Mouse (Mus musculus) ZHBTc4 (cell line): ENCODE measurements at regions not wholly inside any gene's neighbourhood (a gene's known extent, or its start where the extent isn't known, plus 50 kb on each side); places are given as distances from the start of the nearest gene placed in this dataset.
A peak's percentile ranks its signal among the peaks of the same experiment; 100 is the strongest.

Experiments
- DNase-seq: peaks from one replicate; pipeline ENCODE4 v3.0.0-alpha.2; 2011; ENCODE audit warnings: low read depth, low spot score

DNA sequence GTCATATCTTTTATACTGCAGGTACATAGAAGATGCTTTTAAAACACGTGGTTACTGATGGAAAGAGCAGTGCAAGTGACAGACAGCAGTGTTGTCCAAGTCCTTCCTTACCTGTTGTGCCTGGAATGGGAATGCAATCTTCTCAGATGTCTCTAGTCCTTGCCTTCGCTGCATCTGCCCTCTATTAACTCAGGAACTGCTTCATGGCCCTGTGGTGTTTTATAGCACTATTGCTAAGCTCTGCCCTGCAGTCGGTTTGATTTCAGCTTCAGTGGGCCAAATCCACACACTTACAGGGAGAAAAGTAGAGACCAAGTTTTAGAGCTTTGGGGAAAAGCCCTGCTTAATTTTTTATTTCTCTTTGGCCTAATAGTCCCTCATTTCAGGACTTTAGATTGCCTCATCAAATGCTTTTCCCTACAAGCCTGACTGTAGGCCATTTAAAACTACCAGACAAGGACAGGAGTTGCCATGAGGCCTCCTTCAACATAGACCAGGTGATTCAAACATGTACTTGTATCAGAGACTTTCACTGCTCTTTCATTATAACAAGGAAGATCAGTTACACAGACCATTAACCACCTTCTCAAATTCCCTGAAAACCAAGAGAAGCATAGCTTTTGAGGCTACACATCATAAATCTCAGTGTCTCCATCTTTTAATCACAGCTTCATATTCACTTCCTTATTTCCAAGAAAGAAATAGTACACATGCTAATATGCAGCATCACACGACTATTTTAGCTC lies 358.7 kb downstream of the Dnajb9 start:
- no peak for DNase-seq

DNA sequence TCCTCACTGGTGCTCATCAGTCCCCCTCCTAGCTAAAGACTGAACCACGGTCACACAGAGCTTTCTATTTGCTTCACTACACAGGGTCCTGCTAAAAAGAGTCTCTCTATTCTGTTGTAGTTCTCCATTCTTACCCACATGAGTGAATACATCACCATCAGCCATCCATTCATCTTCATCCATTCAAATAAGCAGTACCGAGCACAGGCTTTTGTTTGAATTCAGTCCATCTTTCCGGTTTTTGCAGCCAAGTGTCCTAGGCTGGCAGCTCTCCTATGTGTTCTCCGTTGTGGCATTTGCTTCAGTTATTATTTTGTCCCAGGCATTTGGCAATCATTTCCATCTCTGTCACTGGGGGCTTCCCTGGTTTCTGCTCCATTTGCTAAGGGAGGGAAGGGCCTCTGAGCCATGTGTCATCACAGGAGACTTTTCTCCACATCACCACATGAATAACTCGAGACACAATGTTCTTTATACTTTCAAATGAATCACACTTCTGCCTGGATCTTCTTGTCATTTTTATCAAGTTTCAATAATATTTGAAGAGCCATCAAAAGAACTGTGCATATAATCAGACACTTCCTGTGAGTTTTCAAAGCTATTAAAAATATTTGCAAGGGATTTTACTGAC lies 366.1 kb downstream of the Dnajb9 start:
- no peak for DNase-seq

DNA sequence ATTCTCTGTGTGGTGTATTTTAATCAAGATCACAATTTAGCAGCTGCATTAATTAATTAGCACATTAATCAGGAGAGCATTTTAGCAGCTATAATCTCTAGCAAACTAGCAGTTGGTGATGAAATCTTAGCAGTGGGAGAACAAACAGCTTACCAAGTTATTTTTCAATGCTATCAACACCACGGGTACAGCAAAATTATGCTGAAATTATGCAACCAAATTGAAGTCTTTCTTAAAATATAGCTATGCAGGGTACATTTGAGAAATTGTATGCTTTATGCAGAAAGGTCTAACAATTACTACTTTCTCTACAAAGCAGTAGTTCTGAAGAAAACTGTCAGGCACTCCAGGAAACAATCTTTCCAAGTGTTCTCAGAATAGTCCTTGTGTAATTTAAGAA lies 378.1 kb downstream of the Dnajb9 start:
- no peak for DNase-seq

DNA sequence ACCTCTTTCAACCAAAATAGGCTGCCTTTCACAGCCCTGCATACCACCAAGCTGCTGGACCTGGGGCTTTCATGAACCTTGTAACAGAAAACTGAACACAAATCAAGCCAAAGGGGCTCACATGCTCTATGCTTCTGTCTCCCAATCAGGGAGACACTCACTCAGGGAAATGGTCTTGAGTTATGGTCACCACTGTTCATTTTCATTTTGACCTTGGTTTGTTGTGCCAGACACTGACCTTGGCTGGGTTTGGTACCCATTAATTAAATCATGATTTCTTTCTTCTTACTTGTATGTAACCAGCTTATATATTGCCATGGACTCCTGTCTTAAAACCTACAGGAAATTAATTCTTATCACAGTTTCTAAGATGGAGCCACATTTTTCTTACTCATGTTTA lies 381.5 kb downstream of the Dnajb9 start:
- no peak for DNase-seq

DNA sequence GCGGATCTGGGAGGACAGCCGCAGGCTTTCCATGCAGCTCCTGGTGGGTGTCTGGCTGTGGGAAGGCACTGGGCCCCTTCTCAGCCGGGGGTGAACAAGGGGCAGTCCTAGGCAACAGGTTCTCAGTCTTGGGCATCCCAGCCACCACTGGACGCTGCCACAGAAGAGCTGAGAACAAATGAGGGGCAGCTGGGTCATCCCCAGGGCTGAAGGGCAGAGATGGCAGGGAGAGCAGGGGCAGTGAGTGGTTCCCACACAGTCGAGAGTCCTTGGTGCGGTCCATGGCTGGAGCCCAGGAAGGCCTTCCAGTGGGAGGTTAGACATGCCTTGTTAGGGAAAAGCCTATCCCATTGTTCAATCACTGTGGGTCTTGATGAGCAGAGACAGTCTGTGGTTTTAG lies 382.2 kb downstream of the Dnajb9 start:
- DNase-seq: no peak

DNA sequence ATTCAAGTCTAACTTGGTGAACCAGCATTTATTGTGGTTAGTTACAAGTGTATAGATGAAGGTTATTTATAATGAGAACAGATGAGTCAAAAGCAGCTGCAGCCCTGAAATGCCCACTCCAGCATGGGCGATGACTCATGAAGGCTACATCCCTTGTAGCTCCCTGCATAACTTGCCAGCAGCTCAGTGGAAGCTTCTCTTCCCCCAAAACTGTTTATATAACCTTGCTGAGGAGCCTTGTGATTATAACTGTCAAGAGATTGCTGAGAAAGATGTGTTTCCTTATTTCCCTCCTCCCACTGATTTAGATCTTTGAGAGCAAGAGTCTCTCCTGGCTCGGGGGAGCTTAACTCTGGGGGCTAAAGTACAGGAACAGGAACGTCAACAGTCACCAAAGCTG lies 382.8 kb downstream of the Dnajb9 start:
- no peak for DNase-seq

DNA sequence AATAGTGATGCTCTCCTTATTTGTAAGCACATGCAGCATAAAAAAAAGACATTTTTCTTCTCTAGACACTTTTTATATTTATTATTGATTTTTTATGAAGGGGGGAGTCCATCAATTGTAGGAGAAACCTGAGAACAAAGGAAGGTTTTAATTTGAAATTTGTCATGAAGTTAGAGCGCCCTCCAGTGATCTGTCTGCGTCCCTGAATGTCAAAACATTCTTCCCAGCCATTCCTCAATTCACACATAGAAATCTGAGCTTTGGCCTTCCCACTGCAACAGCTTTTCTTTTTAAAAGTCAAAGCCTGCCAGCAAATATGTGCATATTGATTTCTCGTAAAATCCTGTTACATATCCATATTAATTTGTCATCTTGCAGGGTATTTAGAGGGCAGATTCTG lies 396.6 kb downstream of the Dnajb9 start:
- peak; percentile 21 for DNase-seq

DNA sequence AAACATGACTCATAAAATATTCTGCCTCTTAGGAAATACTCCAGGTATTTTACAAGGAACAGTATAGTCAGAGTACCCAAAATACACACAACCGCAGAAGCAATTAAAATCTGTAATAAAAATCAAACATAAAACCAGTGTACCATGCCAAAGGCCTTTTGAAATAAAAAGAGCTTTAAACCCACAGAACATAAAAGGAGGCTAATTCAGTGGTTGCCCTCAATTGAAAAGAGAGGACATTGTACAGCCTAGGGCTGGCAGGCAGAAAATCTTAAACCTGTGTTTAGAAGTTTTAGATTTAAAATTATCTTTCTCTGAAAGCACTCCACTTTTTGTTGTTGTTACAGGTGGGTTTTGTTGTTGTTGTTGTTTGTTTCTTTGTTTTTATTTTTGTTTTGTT lies 437.4 kb downstream of the Dnajb9 start:
- DNase-seq: no peak

DNA sequence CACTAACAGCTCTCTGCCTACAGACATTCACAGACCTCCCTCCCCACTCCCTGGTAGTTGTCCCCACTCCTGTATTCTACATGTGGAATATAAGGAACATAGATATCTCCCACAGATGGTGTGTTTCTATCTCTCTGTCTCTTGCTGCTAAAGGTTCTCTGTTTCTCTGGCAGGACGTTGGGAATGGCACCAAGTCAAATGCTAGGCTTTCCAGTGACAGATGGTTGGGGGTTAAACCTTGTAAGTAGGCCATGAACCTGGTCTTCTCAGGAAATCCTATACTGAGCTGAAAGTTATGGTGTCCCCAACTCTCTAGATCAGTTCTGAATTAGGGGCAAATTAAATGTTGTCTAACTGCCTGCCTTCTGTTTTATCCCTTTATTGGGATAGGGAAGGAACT lies 448.0 kb downstream of the Dnajb9 start:
- DNase-seq: no peak
